Mouse (Mus musculus) adrenal gland, adult 18-20 months (tissue): ENCODE measurements around the gene Gm29666. TPM values are rescaled to one million over a fixed set of nuclear protein-coding genes. Genes with fewer than 3 reads are reported as not detected.

Experiments used
- DNase-seq, 2 experiments: peaks; one replicate each; pipeline ENCODE4 v3.0.0; 2021 to 2022; ENCODE audit warnings: low spot score in 2 of 2
- long read RNA-seq, 2 experiments: library from polyadenylated mRNA; stranded (forward); transcript quantifications; one replicate each; pipeline ENCODE4 v2.0.0; 2021
- total RNA-seq, 2 experiments: library from RNA; stranded (reverse); gene quantifications; 1 replicate in 1 of 2; 2 replicates in 1 of 2; pipeline ENCODE4 v1.2.3; 2021

The Gm29666 gene
- total RNA-seq = under 1 TPM; 0.16 to 0.17 TPM
- long read RNA-seq, experiment 1 = 0 reads
- long read RNA-seq, experiment 2 = 0 reads

DNA sequence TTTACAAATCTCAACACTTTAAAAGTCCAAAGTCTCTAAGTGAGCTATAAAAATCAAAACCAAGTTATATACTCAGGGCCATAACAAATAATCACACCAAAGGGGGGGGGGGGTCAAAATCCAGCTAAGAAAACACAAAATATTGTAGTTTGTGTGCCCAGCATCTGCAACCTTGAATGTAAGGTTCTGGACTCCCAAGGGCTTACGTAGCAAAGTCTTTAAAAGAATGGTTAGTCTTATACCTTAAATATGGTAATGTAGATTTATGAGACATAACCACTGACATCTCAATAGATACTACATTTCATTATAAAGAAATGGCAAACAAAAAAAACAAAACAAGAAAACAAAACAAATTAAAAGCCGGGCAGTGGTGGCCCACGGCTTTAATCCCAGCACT lies at the start of gene Gm29666:
Gene Gm29666 (minus strand): TSS at position 101 of the 400 bp plus-strand sequence.
- no peak for DNase-seq

DNA sequence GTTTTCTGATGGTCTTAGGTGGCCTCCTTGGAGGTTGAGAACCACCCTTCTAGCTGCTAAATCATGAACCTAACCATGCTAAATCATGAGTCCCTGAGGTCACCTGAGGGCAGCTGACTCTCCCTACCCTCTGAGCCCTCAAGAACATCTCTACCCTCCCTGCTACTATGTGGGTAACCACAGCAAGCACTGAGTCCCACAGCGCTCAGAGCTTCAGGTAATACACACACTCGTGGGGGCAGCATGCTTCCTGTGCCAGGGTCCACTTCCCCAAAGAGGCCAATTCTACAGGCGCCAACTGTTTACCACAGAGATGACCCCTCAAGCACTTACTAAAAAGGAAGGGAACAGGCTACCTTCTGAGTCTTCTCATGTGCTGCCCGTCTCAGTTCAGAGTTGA lies 48.7 kb upstream of the Gm29666 start:
- no peak for DNase-seq

DNA sequence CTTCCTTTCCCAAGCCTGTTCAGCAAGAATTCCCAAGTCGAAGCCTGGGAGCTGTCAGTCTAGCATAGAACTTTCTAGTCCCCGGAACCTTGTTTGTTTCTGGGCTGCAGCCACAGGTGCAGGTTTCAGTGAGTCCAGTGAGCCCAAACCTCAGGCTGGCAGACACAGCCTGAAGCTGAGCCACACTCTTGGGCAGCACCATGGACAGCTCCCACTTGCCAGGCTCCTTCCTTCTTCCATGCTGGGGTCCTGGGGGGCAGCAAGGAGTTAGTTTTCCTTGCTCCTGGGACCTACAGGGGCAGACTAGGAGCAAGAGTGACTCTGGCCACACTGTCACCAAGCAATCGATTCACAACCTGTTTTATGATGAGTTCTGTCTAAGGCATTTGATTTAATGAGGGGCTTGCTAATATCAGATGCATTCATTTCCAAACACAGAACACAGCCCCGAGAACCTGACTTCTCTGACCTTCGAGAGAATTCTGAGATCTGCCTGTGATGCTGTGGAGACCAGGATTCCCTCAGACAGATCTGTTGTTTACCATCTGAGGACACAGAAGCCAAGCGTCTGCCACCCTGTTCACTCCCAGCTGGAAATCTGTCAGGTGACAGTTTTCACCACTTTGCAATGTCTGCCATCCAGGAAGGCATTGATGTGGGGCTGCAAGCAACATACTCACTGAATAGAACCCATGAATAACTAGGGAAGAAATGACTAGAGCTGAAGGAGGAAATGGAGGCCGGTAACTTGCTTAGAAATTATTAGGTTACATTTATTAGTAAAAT lies 45.9 kb upstream of the Gm29666 start:
- DNase-seq = peak; percentile 53 to 63

DNA sequence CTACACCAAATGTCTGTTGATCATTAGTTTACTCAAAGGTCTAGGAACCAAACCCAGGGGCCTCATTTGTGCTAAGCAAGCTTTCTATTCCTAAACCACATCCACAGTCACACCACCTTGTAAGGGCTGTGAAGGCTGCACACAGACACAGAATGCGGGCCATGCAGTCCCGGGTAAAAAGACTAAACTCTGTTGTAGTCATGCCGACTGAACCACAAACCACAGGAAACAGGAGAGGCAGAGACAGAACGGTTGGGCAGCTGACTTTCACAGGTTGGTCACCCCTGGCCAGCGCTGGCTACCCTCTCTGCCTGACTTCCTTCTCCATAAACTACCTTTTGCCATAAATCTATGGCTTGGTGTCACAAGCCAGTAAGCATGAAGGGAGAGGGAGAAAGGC lies 44.9 kb upstream of the Gm29666 start:
- DNase-seq = no peak

DNA sequence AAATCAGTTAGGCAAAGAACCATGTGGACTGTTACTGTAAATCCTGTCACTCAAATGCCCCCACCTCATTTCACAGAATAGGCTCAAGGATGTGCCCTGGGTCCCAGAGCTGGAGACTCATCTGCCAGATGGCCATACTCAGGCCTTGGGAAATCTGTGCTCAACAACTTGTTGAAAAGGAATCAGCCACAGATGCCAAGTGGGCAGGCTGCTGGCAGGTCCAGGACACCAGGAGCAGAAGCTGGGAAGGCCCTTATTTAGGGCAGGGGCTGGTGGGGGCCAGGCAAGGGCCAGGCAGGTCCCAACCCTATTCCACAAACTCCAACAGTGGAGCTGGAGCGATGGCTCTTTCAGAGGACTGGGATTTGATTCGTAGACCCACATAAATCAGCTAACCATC lies 42.7 kb upstream of the Gm29666 start:
- DNase-seq = no peak

DNA sequence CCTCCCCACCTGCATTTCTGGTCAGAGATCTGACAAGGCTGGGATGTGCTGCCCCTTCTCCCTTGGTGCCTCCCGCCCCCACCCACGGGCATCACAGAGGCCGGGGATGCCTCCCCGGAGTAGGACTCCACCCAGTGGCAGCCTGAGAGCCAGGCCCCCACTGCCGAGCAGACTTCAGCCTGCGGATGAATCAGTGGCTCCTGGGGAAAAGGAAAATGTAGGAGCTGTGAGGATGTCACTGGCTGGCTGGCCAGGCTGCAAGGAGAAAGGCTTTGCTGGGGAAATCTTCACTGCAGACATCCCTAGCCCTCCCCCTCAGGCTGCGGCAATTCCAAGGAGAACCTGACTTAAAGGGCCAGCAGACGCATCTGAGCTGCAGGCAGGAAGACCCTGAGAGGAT lies 40.9 kb upstream of the Gm29666 start:
- DNase-seq = no peak

DNA sequence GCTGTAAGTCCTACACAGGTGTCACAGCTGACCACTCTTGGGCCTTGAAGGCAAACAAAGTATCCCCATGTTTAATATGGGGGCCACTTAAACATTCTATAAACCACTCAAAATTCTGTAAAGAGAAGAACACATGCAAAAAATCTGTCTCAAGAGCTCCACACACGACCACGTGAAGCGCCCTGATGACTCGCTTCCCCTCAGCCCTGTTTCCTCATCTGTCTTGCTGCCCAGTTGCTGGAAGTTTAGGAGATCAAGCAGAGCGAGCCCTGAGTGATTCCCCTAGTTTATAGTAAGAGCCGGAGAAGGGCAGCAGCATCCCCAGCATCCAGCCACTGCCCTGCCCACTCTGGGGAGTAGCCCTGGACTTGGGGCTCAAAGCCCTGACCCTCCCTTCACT lies 40.1 kb upstream of the Gm29666 start:
- no peak for DNase-seq

DNA sequence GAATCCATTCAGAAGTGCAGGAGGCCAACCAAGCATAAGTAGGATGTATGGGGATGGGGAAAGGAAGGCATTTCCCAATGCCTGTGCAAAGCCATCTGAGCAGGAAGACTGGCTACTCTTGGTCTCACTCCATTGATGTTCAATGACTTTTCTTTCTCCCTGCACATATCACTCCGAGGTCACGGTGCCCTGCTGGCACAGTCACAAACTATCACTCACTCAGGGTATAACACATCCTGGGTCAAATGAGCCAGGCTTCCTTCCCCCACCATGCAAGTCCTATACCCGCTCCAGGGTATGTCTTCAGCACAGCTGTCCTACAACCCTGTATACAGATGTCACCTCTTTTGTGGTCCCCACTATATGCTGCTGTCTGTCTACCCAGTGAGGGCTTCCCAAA lies 38.5 kb upstream of the Gm29666 start:
- DNase-seq = peak in 1 of 2 experiments; percentile 27

DNA sequence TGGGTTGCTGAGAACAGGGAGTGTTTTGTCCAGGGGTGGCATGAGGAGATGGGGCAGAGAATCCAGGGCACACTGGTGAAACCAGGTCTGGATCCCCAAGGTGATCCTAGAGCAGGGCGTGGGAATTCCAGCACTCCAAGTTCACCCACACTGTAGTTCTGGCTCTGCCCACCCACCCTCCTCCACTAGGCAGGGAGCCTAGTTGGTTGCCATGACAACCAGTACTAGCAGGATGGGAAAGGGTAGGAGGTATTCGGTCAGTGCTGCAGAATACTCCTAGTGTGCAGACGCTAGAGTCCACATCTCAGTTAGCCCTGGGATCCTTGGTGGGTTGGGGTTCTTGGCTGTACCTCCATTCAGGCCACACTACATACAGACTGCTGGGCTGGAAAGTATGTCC lies 38.0 kb upstream of the Gm29666 start:
- DNase-seq = no peak

DNA sequence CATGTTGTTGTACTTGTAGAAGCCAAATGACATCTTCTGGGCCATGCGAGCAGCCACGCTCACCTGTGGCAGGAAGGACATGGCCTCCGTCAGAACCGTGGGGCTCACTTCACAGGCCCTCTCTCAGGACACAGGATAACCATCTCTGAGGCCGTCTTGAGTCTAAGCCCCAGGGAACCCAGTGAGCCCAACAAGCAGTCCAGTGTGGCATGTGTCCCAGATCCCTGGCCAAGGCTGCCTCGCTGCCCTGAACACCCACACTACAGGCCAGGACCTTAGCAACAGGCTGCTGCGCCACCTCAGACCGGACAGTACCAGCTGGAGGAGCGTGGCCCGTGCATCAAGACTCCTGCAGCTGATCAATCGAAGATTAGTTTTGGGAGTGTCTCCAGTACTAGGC lies 33.4 kb upstream of the Gm29666 start:
- DNase-seq = no peak

DNA sequence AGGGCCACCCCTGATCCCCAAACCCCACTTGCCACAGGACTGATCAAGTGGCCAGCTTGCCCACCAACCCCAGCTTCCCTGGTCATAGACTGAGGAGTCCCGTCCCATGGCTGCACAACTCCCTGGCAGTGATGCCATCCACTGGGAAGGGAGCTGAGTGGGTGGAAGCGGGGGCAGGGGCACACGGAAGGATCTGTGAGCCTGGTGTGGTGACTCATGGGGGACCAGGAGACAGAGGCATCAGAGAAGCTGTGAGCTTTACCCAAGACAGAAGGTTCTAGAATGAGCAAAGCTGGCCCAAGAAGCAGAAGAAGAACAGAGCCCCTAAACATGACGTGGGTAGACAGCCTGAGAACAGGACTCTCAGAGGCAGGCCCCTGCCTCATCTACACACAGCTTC lies 30.2 kb upstream of the Gm29666 start:
- no peak for DNase-seq

DNA sequence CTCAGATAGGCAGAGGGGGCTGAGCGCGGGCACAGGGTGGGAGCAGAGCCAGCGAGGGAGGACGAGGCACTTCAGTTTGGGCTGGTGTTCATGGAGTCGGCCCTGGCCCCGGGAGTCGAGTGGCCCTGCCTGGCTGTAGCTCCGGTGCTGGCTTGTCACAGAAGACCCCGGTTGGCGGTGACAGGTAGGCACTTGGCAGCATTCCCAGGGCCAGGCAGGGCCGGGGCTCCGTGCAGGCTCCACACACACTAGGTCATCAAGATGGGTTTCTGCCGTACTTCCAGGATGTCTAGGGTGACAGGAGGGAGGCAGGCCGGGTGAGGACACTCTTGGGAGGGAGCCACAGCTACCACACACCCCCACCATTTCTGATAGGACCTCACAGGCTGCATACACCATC lies 29.2 kb upstream of the Gm29666 start:
- no peak for DNase-seq

DNA sequence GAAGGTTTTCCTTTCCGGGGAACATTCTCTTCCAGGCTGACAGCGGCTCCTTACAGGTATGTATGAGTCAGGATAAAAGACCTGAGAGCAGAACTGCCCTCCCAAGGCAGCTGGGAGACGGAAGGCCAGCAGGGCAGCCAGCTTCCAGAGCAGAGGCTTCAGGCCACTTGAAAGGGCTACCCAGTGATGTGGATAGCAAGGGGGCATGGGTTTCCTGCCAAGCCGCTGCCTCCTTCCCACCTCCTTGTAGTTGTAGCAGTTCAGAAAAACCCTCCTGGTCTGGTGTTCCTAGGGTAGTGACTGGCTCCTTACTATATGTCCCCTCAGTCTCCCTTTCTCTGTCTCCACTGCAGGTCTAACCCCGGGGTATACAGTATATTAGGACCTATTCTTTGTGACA lies 24.5 kb upstream of the Gm29666 start:
- no peak for DNase-seq

DNA sequence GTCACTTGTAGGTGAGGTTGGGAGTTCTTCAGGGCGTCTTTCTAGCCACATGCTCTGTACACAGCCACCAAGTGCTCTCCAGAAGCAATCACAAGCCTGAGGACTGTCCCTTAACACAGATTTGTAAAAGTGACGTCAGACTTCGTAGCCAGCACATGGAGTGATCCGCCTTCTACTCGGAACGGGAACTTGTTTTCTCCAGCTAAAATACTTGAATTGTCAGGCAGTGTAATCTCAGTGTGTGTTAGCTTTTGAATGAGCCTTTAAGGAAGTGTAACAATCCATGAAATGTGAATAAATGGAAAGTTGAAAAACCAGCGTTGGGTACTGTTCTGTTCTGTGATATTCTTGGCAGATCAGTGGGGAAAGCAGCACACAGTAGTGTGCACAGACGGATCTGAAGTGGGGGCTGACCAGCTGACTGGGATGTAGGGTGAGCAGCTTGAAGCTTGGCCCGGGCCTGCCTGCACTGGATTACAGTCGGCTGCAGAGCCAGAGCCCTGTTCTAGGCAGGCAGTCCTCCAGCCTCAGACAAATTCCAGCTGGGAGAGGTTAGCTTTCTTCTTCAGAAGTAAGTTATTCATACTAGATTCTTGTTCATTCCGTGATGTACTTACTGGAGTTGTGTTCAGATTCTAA lies 22.9 kb upstream of the Gm29666 start:
- no peak for DNase-seq

DNA sequence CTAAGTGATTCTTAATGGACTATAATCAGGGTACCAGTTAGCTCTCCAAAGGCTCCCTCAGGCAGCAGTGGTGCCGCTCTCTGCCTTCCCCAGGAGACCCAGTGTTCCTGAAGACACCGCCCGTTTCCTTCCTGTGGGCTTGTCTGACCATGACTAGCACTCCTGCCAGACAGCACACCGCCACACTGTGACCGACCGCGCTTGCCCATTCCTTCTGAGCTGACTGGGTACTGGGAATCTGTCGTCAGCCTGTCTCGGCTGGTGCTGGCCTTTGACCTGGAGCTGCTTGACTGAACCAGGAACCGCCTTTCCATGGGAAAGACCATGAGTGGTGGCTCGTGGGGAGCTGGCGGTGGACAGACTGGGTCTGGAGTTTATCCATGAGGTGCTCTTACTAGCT lies 20.3 kb upstream of the Gm29666 start:
- peak in 1 of 2 experiments; percentile 31 for DNase-seq

DNA sequence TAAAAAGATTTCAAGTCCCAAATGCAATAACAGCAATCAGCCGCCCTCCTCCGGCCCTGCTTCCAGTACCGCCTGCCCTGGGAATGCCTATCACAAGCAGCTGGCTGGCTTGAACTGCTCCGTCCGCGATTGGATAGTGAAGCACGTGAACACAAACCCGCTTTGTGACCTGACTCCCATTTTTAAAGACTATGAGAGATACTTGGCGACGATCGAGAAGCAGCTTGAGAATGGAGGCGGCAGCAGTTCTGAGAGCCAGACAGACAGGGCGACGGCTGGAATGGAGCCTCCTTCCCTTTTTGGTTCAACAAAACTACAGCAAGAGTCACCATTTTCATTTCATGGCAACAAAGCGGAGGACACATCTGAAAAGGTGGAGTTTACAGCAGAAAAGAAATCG lies 15.1 kb upstream of the Gm29666 start:
- DNase-seq = no peak

DNA sequence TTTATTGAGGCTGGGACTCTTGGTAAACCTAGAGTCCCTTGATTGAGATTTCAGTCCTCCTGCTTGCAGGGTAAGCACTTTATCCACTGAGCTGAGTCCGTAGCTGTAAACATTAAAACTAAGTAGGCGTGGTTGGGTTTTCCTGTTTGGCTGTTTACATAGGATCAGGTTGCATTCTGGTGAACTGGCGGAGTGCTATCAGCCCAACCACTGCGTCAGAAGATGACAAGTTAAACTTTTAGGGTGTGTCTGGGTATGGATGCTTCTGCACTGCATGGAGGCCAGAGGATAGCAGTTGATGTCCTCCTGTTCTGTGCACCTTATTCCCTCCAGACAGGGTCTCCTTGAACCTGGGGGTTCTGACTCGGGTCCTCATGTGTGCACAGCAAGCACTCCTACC lies 12.5 kb upstream of the Gm29666 start:
- DNase-seq = no peak

DNA sequence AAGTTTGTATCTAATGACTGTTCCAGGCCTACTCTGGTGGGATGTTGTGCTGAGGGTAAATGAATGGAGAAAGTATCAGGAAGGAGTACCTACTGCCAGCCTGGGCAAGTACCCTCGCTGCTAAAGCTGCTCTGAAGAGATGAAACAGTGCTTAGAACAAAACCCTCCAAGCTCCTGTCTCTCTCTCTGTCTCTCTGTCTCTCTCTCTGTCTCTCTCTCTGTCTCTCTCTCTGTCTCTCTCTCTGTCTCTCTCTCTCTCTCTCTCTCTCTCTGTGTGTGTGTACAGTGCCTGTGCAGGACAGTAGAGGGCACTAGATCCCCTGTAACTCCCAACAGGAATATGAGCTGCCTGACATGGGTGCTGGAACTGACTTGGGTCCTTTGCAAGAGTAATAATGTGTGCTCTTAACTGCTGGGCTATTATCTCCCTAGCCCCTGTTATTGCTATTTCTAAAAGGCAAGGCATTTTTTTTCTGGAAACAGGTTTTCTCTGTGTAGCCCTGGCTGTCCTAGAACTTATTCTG lies 5.7 kb upstream of the Gm29666 start:
- DNase-seq = no peak

DNA sequence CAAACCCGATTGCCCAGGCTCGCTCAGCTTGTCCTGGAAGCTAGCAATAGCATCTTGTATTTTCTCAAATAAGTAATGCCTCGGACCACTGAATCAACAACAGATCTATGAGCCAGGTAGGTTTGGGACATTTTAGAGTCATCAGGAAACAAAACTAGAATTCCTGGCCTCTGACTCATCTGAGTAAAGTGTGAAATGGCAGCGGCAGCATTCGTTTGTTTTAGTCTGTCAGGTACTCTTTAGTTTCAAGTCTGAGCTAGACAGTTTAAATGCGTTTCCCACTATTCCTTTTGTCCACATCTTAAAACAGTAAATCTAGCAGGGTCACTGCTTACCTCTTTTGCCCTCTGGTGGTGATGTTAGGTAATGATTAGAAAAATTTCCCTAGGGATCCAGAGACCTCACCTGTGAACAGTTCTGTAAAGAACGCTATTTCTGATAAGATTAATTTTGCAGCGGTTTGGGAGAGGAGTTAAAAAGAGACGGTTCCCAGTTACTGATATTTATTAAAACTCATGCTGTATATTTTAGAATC lies 5.0 kb upstream of the Gm29666 start:
- no peak for DNase-seq

DNA sequence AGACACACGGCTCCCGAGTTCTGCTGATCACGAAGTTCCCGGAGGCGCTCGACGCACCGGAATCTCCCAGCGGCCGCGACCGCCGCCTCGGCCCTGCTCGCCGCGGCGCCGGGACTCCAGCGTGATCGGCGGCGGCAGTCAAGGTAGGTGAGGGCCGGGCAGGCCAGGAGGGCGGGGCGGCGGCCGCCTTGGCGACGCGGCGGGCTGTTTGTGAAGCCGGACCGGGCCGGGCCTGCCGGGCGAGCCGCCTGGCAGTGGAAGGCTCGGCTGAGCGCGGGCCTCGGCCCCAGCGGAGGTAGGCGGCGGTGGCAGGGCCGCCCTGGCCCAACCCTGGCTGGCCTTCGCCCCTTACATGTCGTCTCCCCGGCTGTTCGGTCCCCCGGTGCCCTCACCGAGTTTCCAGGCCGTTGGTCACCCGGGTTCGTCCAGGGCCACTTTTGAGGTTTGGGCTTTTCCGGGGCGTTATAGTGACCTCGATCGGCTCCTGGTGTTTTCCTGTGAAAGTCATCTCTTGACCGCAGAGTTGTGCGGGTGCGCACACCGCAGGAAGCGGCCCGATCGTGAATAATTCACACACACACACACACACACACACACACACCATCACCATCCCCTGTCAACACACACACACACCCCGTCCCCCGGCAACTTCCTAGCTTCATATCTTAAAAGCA lies 3.8 kb upstream of the Gm29666 start:
- no peak for DNase-seq

DNA sequence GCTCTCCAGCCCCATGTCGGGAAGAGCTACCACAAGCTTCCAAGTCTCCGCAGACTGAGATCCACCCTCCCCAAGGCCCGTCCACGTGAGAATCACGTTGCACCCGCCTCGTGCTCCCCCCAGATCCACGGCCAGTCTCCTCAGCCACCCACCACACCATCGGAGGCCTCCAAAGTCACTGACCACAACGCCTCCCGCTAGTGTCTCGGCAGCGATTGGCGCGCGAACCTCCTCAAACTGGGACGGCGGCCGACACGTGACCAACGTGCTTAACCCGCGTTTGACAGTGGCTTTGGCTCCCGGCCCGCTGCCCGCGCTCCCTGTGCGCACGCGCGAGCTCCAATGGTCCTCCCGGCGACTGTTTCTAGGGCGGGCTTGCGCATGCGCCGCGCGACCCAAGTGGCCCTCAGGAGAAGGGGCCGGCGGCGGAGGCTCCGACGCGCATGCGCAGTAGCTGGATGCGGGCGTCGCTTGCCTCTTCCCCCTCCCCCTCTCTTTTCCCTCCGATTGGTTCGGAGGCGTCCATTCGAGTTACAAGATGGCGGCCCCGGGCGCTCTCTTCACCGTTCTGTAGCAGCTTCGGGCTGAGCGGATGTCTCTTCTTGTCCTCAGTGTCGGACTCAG lies 3.2 kb upstream of the Gm29666 start, which contains the start of gene Nup50:
Gene Nup50 (plus strand): TSS at position 528 of the 624 bp plus-strand sequence.
- DNase-seq = peak; percentile 100
